8 mouse cellular contexts compared by ENCODE assay signal in the genomic region with DNA sequence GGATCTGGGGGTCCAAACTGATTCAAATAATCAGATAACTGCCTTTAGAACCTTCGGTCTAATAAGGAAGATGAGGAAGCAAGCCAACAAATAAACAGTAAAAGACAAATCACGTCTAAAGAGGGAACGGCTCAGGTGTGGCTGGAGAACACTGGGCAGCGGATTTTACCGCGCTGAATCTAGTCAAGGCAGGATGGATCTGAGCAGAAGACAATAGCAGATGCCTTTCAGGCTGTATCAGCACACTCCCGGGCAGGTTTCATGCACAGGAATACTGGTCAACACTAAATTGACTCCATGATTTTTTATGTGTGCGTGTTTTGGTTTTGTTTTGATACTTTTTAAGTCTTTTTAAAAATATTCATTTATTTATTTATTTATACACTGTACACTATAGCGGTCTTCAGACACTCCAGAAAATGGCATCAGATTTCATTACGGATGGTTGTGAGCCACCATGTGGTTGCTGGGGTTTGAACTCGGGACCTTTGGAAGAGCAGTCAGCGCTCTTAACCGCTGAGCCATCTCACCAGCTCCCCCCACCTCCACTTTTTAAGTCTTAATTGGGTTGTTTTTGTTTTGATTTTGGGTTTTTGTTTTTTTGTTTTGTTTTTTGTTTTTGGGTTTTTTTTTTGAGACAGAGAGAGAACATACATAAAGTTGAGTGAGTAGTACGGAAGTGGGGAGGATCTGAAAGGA. TPM values are rescaled to one million over a fixed set of nuclear protein-coding genes. Genes with fewer than 3 reads are reported as not detected.
DNase-seq lines count a peak whose midpoint lies in the region; ATAC-seq lines count a peak whose summit lies in the region.

No protein-coding gene starts in this region.

- no peaks in the 10 kb centered on the region for H3K36me3 ChIP-seq in kidney, embryonic 14.5 days (ENCODE audit: control insufficient read depth, insufficient read depth, low read length)
- H3K36me3 ChIP-seq in embryonic facial prominence, embryonic 15.5 days: no peaks in the 10 kb centered on the region
- H3K36me3 ChIP-seq in intestine, embryonic 15.5 days: no peaks in the 10 kb centered on the region
- H3K36me3 ChIP-seq in megakaryocyte, embryonic 14.5 days (replicated peaks; ENCODE audit: low read length): no peaks in the 10 kb centered on the region

- no peaks in the 10 kb centered on the region; the same call in 1 of the 2 replicates for H3K4me1 ChIP-seq in kidney, embryonic 14.5 days (ENCODE audit: control insufficient read depth, insufficient read depth, low read length)
- peaks cover 12% of the 10 kb centered on the region; the same call in 1 of the 2 replicates for H3K4me1 ChIP-seq in embryonic facial prominence, embryonic 15.5 days
- peaks cover 6% of the 10 kb centered on the region; the same call in 1 of the 2 replicates for H3K4me1 ChIP-seq in intestine, embryonic 15.5 days (replicated peaks)
- H3K4me1 ChIP-seq in megakaryocyte, embryonic 14.5 days: peaks cover 37% of the 10 kb centered on the region

- H3K27ac ChIP-seq in kidney, embryonic 14.5 days (ENCODE audit: low read depth, low read length): peak overlapping the region; percentile 49; the same call in 1 of the 2 replicates
- H3K27ac ChIP-seq in embryonic facial prominence, embryonic 15.5 days (replicated peaks): peak overlapping the region; percentile 89
- peak overlapping the region; percentile 83 for H3K27ac ChIP-seq in intestine, embryonic 15.5 days

- peak overlapping the region; percentile 43 for H3K4me3 ChIP-seq in kidney, embryonic 14.5 days (ENCODE audit: low read length)
- peak overlapping the region; percentile 67 for H3K4me3 ChIP-seq in embryonic facial prominence, embryonic 15.5 days (replicated peaks)
- H3K4me3 ChIP-seq in intestine, embryonic 15.5 days (replicated peaks): peak overlapping the region; percentile 68
- peak overlapping the region; percentile 93 for H3K4me3 ChIP-seq in megakaryocyte, embryonic 14.5 days (replicated peaks)

- 21% methylated on average over 14 of the region's 14 CpGs for WGBS in kidney, embryonic 14.5 days
- 23% methylated on average over 14 of the region's 14 CpGs for WGBS in embryonic facial prominence, embryonic 15.5 days
- 27% methylated on average over 14 of the region's 14 CpGs for WGBS in intestine, embryonic 15.5 days

- H3K27me3 ChIP-seq in kidney, embryonic 14.5 days (ENCODE audit: control insufficient read depth, insufficient read depth, low read length): no peaks in the 10 kb centered on the region
- H3K27me3 ChIP-seq in embryonic facial prominence, embryonic 15.5 days: no peaks in the 10 kb centered on the region
- H3K27me3 ChIP-seq in intestine, embryonic 15.5 days (replicated peaks): no peaks in the 10 kb centered on the region
- H3K27me3 ChIP-seq in megakaryocyte, embryonic 14.5 days (replicated peaks): no peaks in the 10 kb centered on the region

- peak overlapping the region; percentile 46 for H3K9ac ChIP-seq in kidney, embryonic 14.5 days (ENCODE audit: low read depth, low read length)
- peak overlapping the region; percentile 31 for H3K9ac ChIP-seq in embryonic facial prominence, embryonic 15.5 days
- H3K9ac ChIP-seq in intestine, embryonic 15.5 days: peak overlapping the region; percentile 45

- peak overlapping the region; percentile 48 for H3K4me2 ChIP-seq in kidney, embryonic 14.5 days (replicated peaks; ENCODE audit: low read depth, low read length)
- H3K4me2 ChIP-seq in embryonic facial prominence, embryonic 15.5 days (replicated peaks): peak overlapping the region; percentile 62
- peak overlapping the region; percentile 83 for H3K4me2 ChIP-seq in intestine, embryonic 15.5 days (replicated peaks)

- DNase-seq in kidney, adult 9 months: no peak
- peak; percentile 18 for DNase-seq in ZHBTc4 (ENCODE audit: low read depth, low spot score)
- DNase-seq in thymus, postnatal 25 days: peak; percentile 28
- no peak for DNase-seq in layer of hippocampus, adult 18-20 months (ENCODE audit: low spot score in 2 of 2)

- peak; percentile 60; the same call in 1 of the 2 replicates for ATAC-seq in kidney, embryonic 14.5 days (ENCODE audit: low FRiP score, low TSS enrichment)
- ATAC-seq in embryonic facial prominence, embryonic 15.5 days (ENCODE audit: insufficient number of reproducible peaks, low FRiP score, low TSS enrichment, low read depth): no peak
- ATAC-seq in intestine, embryonic 15.5 days: peak; percentile 61

- no peaks in the 10 kb centered on the region for H3K9me3 ChIP-seq in kidney, embryonic 14.5 days (ENCODE audit: control insufficient read depth, low read length)
- H3K9me3 ChIP-seq in embryonic facial prominence, embryonic 15.5 days (replicated peaks): no peaks in the 10 kb centered on the region
- H3K9me3 ChIP-seq in intestine, embryonic 15.5 days: no peaks in the 10 kb centered on the region
- no peaks in the 10 kb centered on the region for H3K9me3 ChIP-seq in megakaryocyte, embryonic 14.5 days

RNA-seq across cellular contexts. Expression of a gene that starts 0.9 kb away (rescaled TPM):
- polyA plus RNA-seq in kidney, embryonic 14.5 days (2014; fragmentation: Nextera tagmentation; extraction: Ambion mirVana): 3.4 and 5.0 TPM in 2 replicates
- 3.6 and 5.0 TPM in 2 replicates for polyA plus RNA-seq in embryonic facial prominence, embryonic 15.5 days (2015; fragmentation: Nextera tagmentation; extraction: Ambion mirVana)
- 4.1 and 4.4 TPM in 2 replicates for polyA plus RNA-seq in intestine, embryonic 15.5 days (2015; fragmentation: Nextera tagmentation; extraction: Ambion mirVana)
- polyA plus RNA-seq in megakaryocyte, embryonic 14.5 days (2012; ENCODE audit: insufficient read depth, low replicate concordance): 0.08 TPM in 1 of 2 replicates, not detected in the other
- 10 to 100 TPM; 73.7 to 85.4 TPM for total RNA-seq in layer of hippocampus, adult 18-20 months (2021)

RNA-seq across cellular contexts. Expression of a gene that starts 44.7 kb away (rescaled TPM):
- polyA plus RNA-seq in kidney, embryonic 14.5 days (2014; fragmentation: Nextera tagmentation; extraction: Ambion mirVana): 3.0 and 3.4 TPM in 2 replicates
- 2.3 and 2.5 TPM in 2 replicates for polyA plus RNA-seq in embryonic facial prominence, embryonic 15.5 days (2015; fragmentation: Nextera tagmentation; extraction: Ambion mirVana)
- 1.8 and 2.6 TPM in 2 replicates for polyA plus RNA-seq in intestine, embryonic 15.5 days (2015; fragmentation: Nextera tagmentation; extraction: Ambion mirVana)
- 3.4 and 3.9 TPM in 2 replicates for polyA plus RNA-seq in megakaryocyte, embryonic 14.5 days (2012; ENCODE audit: insufficient read depth, low replicate concordance)
- 1 to 10 TPM; 7.6 TPM for total RNA-seq in layer of hippocampus, adult 18-20 months (2021)

Comparison
In these comparisons a context has a peak if more than half of its experiments do, and no peak if none do; other contexts are left out.
1. H3K4me3 ChIP-seq: peak in every context shown above with its lines; median percentile 93 in megakaryocyte, embryonic 14.5 days; 68 in intestine, embryonic 15.5 days; 67 in embryonic facial prominence, embryonic 15.5 days; 43 in kidney, embryonic 14.5 days.
2. DNase-seq: peak in ZHBTc4 (single experiment) and thymus, postnatal 25 days (single experiment); none in kidney, adult 9 months (single experiment) and layer of hippocampus, adult 18-20 months (0 of 2).
3. Peak in every context shown above with its lines, with median percentiles within 50 percentile points of each other: H3K27ac ChIP-seq, H3K4me2 ChIP-seq and H3K9ac ChIP-seq.